In genomic region chr1:41605748-41606131, GRCm38 (mm10) we compare ENCODE assay signal across 12 mouse cellular contexts.
A peak's percentile ranks its signal among the peaks of the same experiment; 100 is the strongest.
DNase-seq lines count a peak whose midpoint lies in the region; ATAC-seq and TF ChIP-seq lines count a peak whose summit lies in the region.
"Had no signal": no experiment of that assay in that cellular context is flagged by ENCODE, and none has a peak within 500 bp of the region (broad histone marks: within the 10 kb centered on the region; RNA-seq: fewer than 3 reads in every experiment).

No protein-coding gene starts in this region.

- H3K9ac ChIP-seq in limb, embryonic 14.5 days (ENCODE audit: low read depth, low read length, severe bottlenecking), result no peak overlapping the region
- no peak overlapping the region; the same call in 1 of the 2 replicates for H3K9ac ChIP-seq in forebrain, embryonic 13.5 days
- no peak overlapping the region for H3K9ac ChIP-seq in hindbrain, postnatal 0 days (replicated peaks; ENCODE audit: low read length)
- no peak overlapping the region for H3K9ac ChIP-seq in neural tube, embryonic 13.5 days
- H3K9ac ChIP-seq: limb, embryonic 15.5 days; lung, embryonic 15.5 days had no signal

- ATAC-seq in limb, embryonic 14.5 days (ENCODE audit: low FRiP score, low read depth), result no peak
- peak; percentile 88 for ATAC-seq in forebrain, embryonic 13.5 days
- ATAC-seq in hindbrain, postnatal 0 days, result no peak
- ATAC-seq in neural tube, embryonic 13.5 days (ENCODE audit: low read depth), result peak; percentile 81

- H3K4me1 ChIP-seq in limb, embryonic 14.5 days (ENCODE audit: control insufficient read depth, insufficient read depth, low read length), result 0 out of 2 replicates have a peak, but pooled peaks cover 3% of the 10 kb centered on the region
- H3K4me1 ChIP-seq in limb, embryonic 10.5 days, result peaks cover 9% of the 10 kb centered on the region
- peaks cover 37% of the 10 kb centered on the region for H3K4me1 ChIP-seq in forebrain, embryonic 13.5 days
- H3K4me1 ChIP-seq in hindbrain, postnatal 0 days (ENCODE audit: insufficient read depth, low read length), result no peaks in the 10 kb centered on the region
- peaks cover 20% of the 10 kb centered on the region for H3K4me1 ChIP-seq in neural tube, embryonic 13.5 days (replicated peaks)
- H3K4me1 ChIP-seq: megakaryocyte, embryonic 14.5 days had no signal

- H3K4me2 ChIP-seq in limb, embryonic 14.5 days (replicated peaks; ENCODE audit: low read depth, low read length, severe bottlenecking), result no peak overlapping the region
- H3K4me2 ChIP-seq in forebrain, embryonic 13.5 days, result peak overlapping the region; percentile 17; the same call in 1 of the 2 replicates
- no peak overlapping the region for H3K4me2 ChIP-seq in hindbrain, postnatal 0 days (ENCODE audit: low read depth, low read length)
- H3K4me2 ChIP-seq in neural tube, embryonic 13.5 days, result no peak overlapping the region
- H3K4me2 ChIP-seq: limb, embryonic 15.5 days; lung, embryonic 15.5 days had no signal

- no peak overlapping the region for H3K4me3 ChIP-seq in limb, embryonic 14.5 days (replicated peaks; ENCODE audit: low read length)
- no peak overlapping the region for H3K4me3 ChIP-seq in limb, embryonic 10.5 days
- no peak overlapping the region for H3K4me3 ChIP-seq in forebrain, embryonic 13.5 days
- no peak overlapping the region for H3K4me3 ChIP-seq in hindbrain, postnatal 0 days (ENCODE audit: low read length)
- H3K4me3 ChIP-seq in neural tube, embryonic 13.5 days, result no peak overlapping the region
- H3K4me3 ChIP-seq: limb, embryonic 15.5 days; lung, embryonic 15.5 days; megakaryocyte, embryonic 14.5 days had no signal

- DNase-seq in limb, embryonic 14.5 days (ENCODE audit: low spot score), result peak; percentile 6
- DNase-seq in limb, embryonic 10.5 days (ENCODE audit: low spot score), result no peak
- DNase-seq in hindbrain, postnatal 0 days (ENCODE audit: low spot score), result peak; percentile 55
- no peak for DNase-seq in kidney, adult 9 months
- no peak for DNase-seq in heart, adult 11 months
- DNase-seq: spleen, adult 18-20 months had no signal

- 28% methylated on average over 3 of the region's 3 CpGs for WGBS in limb, embryonic 14.5 days
- WGBS in limb, embryonic 10.5 days, result 38% methylated on average over 3 of the region's 3 CpGs
- WGBS in forebrain, embryonic 13.5 days, result 2% methylated on average over 3 of the region's 3 CpGs
- 23% methylated on average over 3 of the region's 3 CpGs for WGBS in hindbrain, postnatal 0 days
- WGBS in neural tube, embryonic 13.5 days, result 7% methylated on average over 3 of the region's 3 CpGs

- H3K36me3 ChIP-seq in limb, embryonic 14.5 days (ENCODE audit: control insufficient read depth, insufficient read depth, low read length), result no peaks in the 10 kb centered on the region
- H3K36me3 ChIP-seq in limb, embryonic 10.5 days, result no peaks in the 10 kb centered on the region
- no peaks in the 10 kb centered on the region for H3K36me3 ChIP-seq in forebrain, embryonic 13.5 days (ENCODE audit: poor library complexity, severe bottlenecking)
- H3K36me3 ChIP-seq in hindbrain, postnatal 0 days (ENCODE audit: insufficient read depth, low read length), result no peaks in the 10 kb centered on the region
- no peaks in the 10 kb centered on the region for H3K36me3 ChIP-seq in neural tube, embryonic 13.5 days
- H3K36me3 ChIP-seq: limb, embryonic 15.5 days; lung, embryonic 15.5 days had no signal

- no peak for TF ChIP-seq CTCF in hindbrain, postnatal 0 days (IDR thresholded peaks at IDR 0.05; ENCODE audit: low read depth)

- H3K9me3 ChIP-seq in limb, embryonic 14.5 days (ENCODE audit: control insufficient read depth, low read length), result no peaks in the 10 kb centered on the region
- no peaks in the 10 kb centered on the region for H3K9me3 ChIP-seq in limb, embryonic 10.5 days (replicated peaks)
- no peaks in the 10 kb centered on the region for H3K9me3 ChIP-seq in forebrain, embryonic 13.5 days (replicated peaks)
- no peaks in the 10 kb centered on the region for H3K9me3 ChIP-seq in hindbrain, postnatal 0 days (ENCODE audit: low read length)
- no peaks in the 10 kb centered on the region for H3K9me3 ChIP-seq in neural tube, embryonic 13.5 days
- H3K9me3 ChIP-seq: limb, embryonic 15.5 days; lung, embryonic 15.5 days had no signal

- H3K27ac ChIP-seq in limb, embryonic 14.5 days (replicated peaks; ENCODE audit: low read depth, low read length), result no peak overlapping the region
- H3K27ac ChIP-seq in limb, embryonic 10.5 days, result no peak overlapping the region
- H3K27ac ChIP-seq in forebrain, embryonic 13.5 days, result peak overlapping the region; percentile 85
- H3K27ac ChIP-seq in hindbrain, postnatal 0 days, result peak overlapping the region; percentile 17; the same call in 1 of the 2 replicates
- H3K27ac ChIP-seq in neural tube, embryonic 13.5 days (replicated peaks), result peak overlapping the region; percentile 42
- H3K27ac ChIP-seq: kidney, postnatal 0 days; limb, embryonic 15.5 days; lung, embryonic 15.5 days had no signal

- H3K27me3 ChIP-seq in limb, embryonic 14.5 days (ENCODE audit: control insufficient read depth, insufficient read depth, low read length), result no peaks in the 10 kb centered on the region
- H3K27me3 ChIP-seq in limb, embryonic 10.5 days (ENCODE audit: low read depth, poor library complexity, severe bottlenecking), result no peaks in the 10 kb centered on the region
- no peaks in the 10 kb centered on the region for H3K27me3 ChIP-seq in forebrain, embryonic 13.5 days
- no peaks in the 10 kb centered on the region for H3K27me3 ChIP-seq in hindbrain, postnatal 0 days (ENCODE audit: insufficient read depth, low read length)
- H3K27me3 ChIP-seq in neural tube, embryonic 13.5 days, result no peaks in the 10 kb centered on the region
- H3K27me3 ChIP-seq: limb, embryonic 15.5 days; lung, embryonic 15.5 days; megakaryocyte, embryonic 14.5 days had no signal

- TF ChIP-seq POLR2A in limb, embryonic 14.5 days (IDR thresholded peaks at IDR 0.05; ENCODE audit: borderline replicate concordance, extremely low read depth, insufficient read depth, insufficient read length), result no peak

Comparison
In these comparisons a context has a peak if more than half of its experiments do, and no peak if none do; other contexts are left out.
1. DNase-seq: peak in limb, embryonic 14.5 days (single experiment) and hindbrain, postnatal 0 days (single experiment); none in limb, embryonic 10.5 days (single experiment), kidney, adult 9 months (single experiment) and heart, adult 11 months (single experiment).
2. ATAC-seq: peak in forebrain, embryonic 13.5 days (single experiment) and neural tube, embryonic 13.5 days (single experiment); none in limb, embryonic 14.5 days (single experiment) and hindbrain, postnatal 0 days (single experiment).
3. H3K27ac ChIP-seq: peak in forebrain, embryonic 13.5 days (single experiment), hindbrain, postnatal 0 days (single experiment) and neural tube, embryonic 13.5 days (single experiment); none in limb, embryonic 14.5 days (single experiment) and limb, embryonic 10.5 days (single experiment).